Comparison of ENCODE assay signal across 14 mouse cellular contexts in genomic region chr15:10249285-10249684, GRCm38 (mm10).
DNase-seq lines count a peak whose midpoint lies in the region; ATAC-seq lines count a peak whose summit lies in the region.
"Had no signal": no experiment of that assay in that cellular context is flagged by ENCODE, and none has a peak within 500 bp of the region (broad histone marks: within the 10 kb centered on the region; RNA-seq: fewer than 3 reads in every experiment).

No protein-coding gene starts in this region.

- H3K4me3 ChIP-seq in heart, embryonic 12.5 days = no peak overlapping the region
- H3K4me3 ChIP-seq in midbrain, embryonic 13.5 days (replicated peaks) = no peak overlapping the region
- H3K4me3 ChIP-seq: liver, embryonic 12.5 days had no signal

- H3K9ac ChIP-seq in heart, embryonic 12.5 days = no peak overlapping the region
- H3K9ac ChIP-seq in midbrain, embryonic 13.5 days (replicated peaks) = no peak overlapping the region
- H3K9ac ChIP-seq: forebrain, postnatal 0 days; liver, embryonic 12.5 days had no signal

- H3K27ac ChIP-seq in heart, embryonic 12.5 days (ENCODE audit: poor library complexity, severe bottlenecking) = no peak overlapping the region
- H3K27ac ChIP-seq in midbrain, embryonic 13.5 days = no peak overlapping the region
- H3K27ac ChIP-seq: liver, embryonic 12.5 days had no signal

- 75% methylated on average over 4 of the region's 4 CpGs for WGBS in heart, embryonic 12.5 days
- WGBS in midbrain, embryonic 13.5 days = 90% methylated on average over 4 of the region's 4 CpGs

- intact Hi-C loops in left cerebral cortex, postnatal 4 days (cut with DNase I) = no loop called here
- intact Hi-C loops in left cerebral cortex, postnatal 25 days (cut with DNase I) = no loop called here
- intact Hi-C loops in gastrocnemius, postnatal 36 days (cut with DNase I) = no loop called here

- peaks cover 9% of the 10 kb centered on the region for H3K4me1 ChIP-seq in heart, embryonic 12.5 days (replicated peaks)
- H3K4me1 ChIP-seq in midbrain, embryonic 13.5 days (replicated peaks) = no peaks in the 10 kb centered on the region
- H3K4me1 ChIP-seq: liver, embryonic 12.5 days had no signal

- no peaks in the 10 kb centered on the region for H3K36me3 ChIP-seq in heart, embryonic 12.5 days
- H3K36me3 ChIP-seq in midbrain, embryonic 13.5 days = no peaks in the 10 kb centered on the region
- H3K36me3 ChIP-seq: liver, embryonic 12.5 days had no signal

- H3K4me2 ChIP-seq in heart, embryonic 12.5 days = no peak overlapping the region
- no peak overlapping the region for H3K4me2 ChIP-seq in midbrain, embryonic 13.5 days (replicated peaks)
- H3K4me2 ChIP-seq: liver, embryonic 12.5 days had no signal

- H3K27me3 ChIP-seq in heart, embryonic 12.5 days (replicated peaks) = no peaks in the 10 kb centered on the region
- no peaks in the 10 kb centered on the region for H3K27me3 ChIP-seq in midbrain, embryonic 13.5 days
- H3K27me3 ChIP-seq: liver, embryonic 12.5 days had no signal

- no peak for ATAC-seq in heart, embryonic 12.5 days (ENCODE audit: insufficient number of reproducible peaks, low FRiP score)
- no peak for ATAC-seq in midbrain, embryonic 13.5 days
- ATAC-seq: forebrain, postnatal 0 days; hindbrain, embryonic 16.5 days; liver, embryonic 12.5 days had no signal

- H3K9me3 ChIP-seq in heart, embryonic 12.5 days (replicated peaks) = no peaks in the 10 kb centered on the region
- H3K9me3 ChIP-seq in midbrain, embryonic 13.5 days = no peaks in the 10 kb centered on the region
- H3K9me3 ChIP-seq: liver, embryonic 12.5 days had no signal

- DNase-seq in heart, adult 11 months = peak; percentile 88
- peak; percentile 30 for DNase-seq in left cerebral cortex, postnatal 4 days
- no peak for DNase-seq in left cerebral cortex, postnatal 25 days (ENCODE audit: low spot score in 2 of 2)
- peak; percentile 83 for DNase-seq in fat pad, adult 2 months (ENCODE audit: extremely low read depth, low read depth, low spot score)
- peak; percentile 21 to 41 for DNase-seq in gastrocnemius, postnatal 36 days
- no peak for DNase-seq in frontal cortex, postnatal 36 days (ENCODE audit: low spot score in 2 of 2)
- DNase-seq: cerebellum, adult 11 months; embryo, embryonic 11 days; forebrain, postnatal 0 days; right cerebral cortex, postnatal 14 days had no signal

Comparison
In these comparisons a context has a peak if more than half of its experiments do, and no peak if none do; other contexts are left out.
1. DNase-seq: peak in heart, adult 11 months (single experiment), left cerebral cortex, postnatal 4 days (single experiment), fat pad, adult 2 months (single experiment) and gastrocnemius, postnatal 36 days (2 of 2); none in left cerebral cortex, postnatal 25 days (0 of 2) and frontal cortex, postnatal 36 days (0 of 2).